Mouse (Mus musculus) testis, adult 10 weeks (tissue): Measurements from ENCODE around the gene Slco1b2. TPM values are rescaled to one million over a fixed set of nuclear protein-coding genes. Genes with fewer than 3 reads are reported as not detected.

Source experiments
- polyA plus RNA-seq: library from polyadenylated mRNA; stranded (reverse); fragments of 350-450 nt; fragmentation: Illumina TruSeq; extraction: RNeasy Lipid Tissue Mini Kit (QIAGEN cat#74804); gene quantifications from one replicate; pipeline ENCODE4 v1.2.3, GENCODE M21; 2014; ENCODE audit warnings: low read depth, low replicate concordance

The Slco1b2 gene
- polyA plus RNA-seq, result 0.41 TPM

GRCm38 (mm10) chr6:141629291-141629690, at the start of gene Slco1b2:
Gene Slco1b2 (plus strand): TSS chr6:141629518.

Other genes with a start within 250 kb of the Slco1b2 start
- not detected for gene Slco1c1, start 105.2 kb upstream of the Slco1b2 start, polyA plus RNA-seq
- 2.1 TPM for gene Gm5724, start 144.3 kb downstream of the Slco1b2 start, polyA plus RNA-seq
- gene Slco1a4, start 226.7 kb downstream of the Slco1b2 start, polyA plus RNA-seq, result 8.2 TPM